Mouse (Mus musculus) liver, embryonic 14.5 days (tissue): ENCODE results near the gene Stk11ip. TPM values are rescaled to one million over a fixed set of nuclear protein-coding genes. Genes with fewer than 3 reads are reported as not detected.
A peak's percentile ranks its signal among the peaks of the same experiment; 100 is the strongest.

Experiments used
- ATAC-seq: fragments of 200-750 bp; cut with Nextera tagmentation; 2 replicates; pipeline ENCODE4 v1.8.0; 2017; ENCODE audit warnings: moderate number of reproducible peaks, mild to moderate bottlenecking, moderate library complexity; ENCODE audit not compliant: insufficient read depth
- DNase-seq, 3 experiments: peaks; one replicate each; pipeline ENCODE4 v3.0.0-alpha.2; 2012 to 2013; ENCODE audit warnings: low read depth in 3 of 3, low spot score in 3 of 3
- H3K27ac ChIP-seq: fragments of 300-500 bp; sonication (generic); 2 replicates; pipeline ENCODE4 v1.5.1; 2014; ENCODE audit warnings: moderate library complexity, mild to moderate bottlenecking, control low read depth, inconsistent platforms
- H3K27me3 ChIP-seq: fragments of 300-500 bp; sonication (generic); 2 replicates; pipeline ENCODE4 v1.6.1; 2014; ENCODE audit warnings: mild to moderate bottlenecking, low read length, moderate library complexity; ENCODE audit not compliant: control insufficient read depth, insufficient read depth
- H3K36me3 ChIP-seq: fragments of 300-500 bp; sonication (generic); replicated peaks from 2 replicates; pipeline ENCODE4 v1.6.1; 2014; ENCODE audit warnings: low read depth; ENCODE audit not compliant: control insufficient read depth, insufficient read depth
- H3K4me1 ChIP-seq, 2 experiments: fragments of 200-500 bp in 1 of 2; fragments of 300-500 bp in 1 of 2; sonication (generic) in 1 of 2; replicated peaks; 2 replicates each; pipeline ENCODE4 v1.6.1; 2012 to 2014; ENCODE audit warnings: antibody characterized with exemption in 1 of 2, inconsistent platforms in 1 of 2, low read length in 1 of 2; ENCODE audit not compliant: control insufficient read depth in 2 of 2, insufficient read depth in 2 of 2
- H3K4me2 ChIP-seq: fragments of 300-500 bp; sonication (generic); 2 replicates; pipeline ENCODE4 v1.6.1; 2014; ENCODE audit warnings: low read depth, mild to moderate bottlenecking, control low read depth, moderate library complexity
- H3K4me3 ChIP-seq, 2 experiments: fragments of 200-500 bp in 1 of 2; fragments of 300-500 bp in 1 of 2; sonication (generic) in 1 of 2; 2 replicates each; pipeline ENCODE4 v1.5.1; 2012 to 2014; ENCODE audit warnings: low read depth in 2 of 2, low read length in 2 of 2, mild to moderate bottlenecking in 2 of 2, control low read depth in 1 of 2, inconsistent platforms in 1 of 2, moderate library complexity in 1 of 2; ENCODE audit not compliant: insufficient read depth in 1 of 2
- H3K9ac ChIP-seq: fragments of 300-500 bp; sonication (generic); replicated peaks from 2 replicates; pipeline ENCODE4 v1.6.1; 2014; ENCODE audit warnings: mild to moderate bottlenecking, control low read depth, moderate library complexity
- H3K9me3 ChIP-seq: fragments of 300-500 bp; sonication (generic); 2 replicates; pipeline ENCODE4 v1.6.1; 2016; ENCODE audit warnings: low read length, mixed read lengths; ENCODE audit not compliant: control insufficient read depth
- CTCF ChIP-seq: IDR thresholded peaks from 2 replicates; pipeline ENCODE4 v1.5.1; 2016; ENCODE audit warnings: antibody characterized with exemption, low read depth, control low read depth
- EP300 ChIP-seq: IDR thresholded peaks from 2 replicates; pipeline ENCODE4 v1.6.1; 2016; ENCODE audit warnings: antibody characterized with exemption, low read depth
- WGBS: fragments of 180-500 bp; shearing (Covaris S2); extraction: QIAGEN DNeasy Blood & Tissue Kit; methylation state at CpG from one replicate; pipeline ENCODE4 v1.1.7; 2014; ENCODE audit not compliant: insufficient replicate concordance; 5-methylcytosine and 5-hydroxymethylcytosine counted together
- polyA plus RNA-seq, 2 experiments: library from polyadenylated mRNA; depleted of rRNA in 1 of 2; stranded (reverse) in 1 of 2; unstranded in 1 of 2; fragments of >200 nt; fragmentation: Nextera tagmentation in 1 of 2; extraction: Ambion mirVana in 1 of 2; gene quantifications; 2 replicates each; pipeline versions ENCODE4 v1.2.1 to v1.2.3; 2012 to 2014

The Stk11ip gene
- polyA plus RNA-seq, 2 experiments, result 3.4 to 5.9 TPM

DNA sequence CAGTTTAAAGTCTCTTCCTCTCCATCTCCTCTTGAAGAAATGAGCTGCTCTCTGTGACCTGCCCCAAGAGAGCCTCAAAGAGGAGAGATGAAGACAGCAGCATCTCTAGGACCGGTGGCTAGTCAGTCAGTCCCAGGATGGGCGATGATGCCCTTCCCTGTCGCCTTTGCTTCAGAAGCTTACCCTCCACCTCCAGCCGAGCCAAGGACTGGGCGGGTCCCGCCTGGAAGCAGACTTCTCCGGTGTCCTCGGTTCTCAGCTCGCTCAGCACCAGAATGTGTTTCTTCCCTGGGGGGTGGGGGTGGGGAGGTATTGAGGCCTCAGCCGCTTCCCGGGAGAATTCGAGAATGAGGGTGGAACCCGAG, 34.3 kb upstream of the Stk11ip start:
- H3K27ac ChIP-seq, result no peak overlapping the region
- no peaks in the 10 kb centered on the region for H3K4me1 ChIP-seq
- H3K9ac ChIP-seq, result no peak overlapping the region
- DNase-seq, result no peak
- H3K4me3 ChIP-seq, result peak overlapping the region; percentile 29 to 45
- WGBS, result 3% methylated on average over 13 of the region's 13 CpGs
- no peaks in the 10 kb centered on the region for H3K36me3 ChIP-seq
- no peak for TF ChIP-seq EP300
- TF ChIP-seq CTCF, result no peak
- ATAC-seq, result no peak
- peak overlapping the region; percentile 52 for H3K4me2 ChIP-seq
- no peaks in the 10 kb centered on the region for H3K9me3 ChIP-seq
- H3K27me3 ChIP-seq, result peaks cover 56% of the 10 kb centered on the region

DNA sequence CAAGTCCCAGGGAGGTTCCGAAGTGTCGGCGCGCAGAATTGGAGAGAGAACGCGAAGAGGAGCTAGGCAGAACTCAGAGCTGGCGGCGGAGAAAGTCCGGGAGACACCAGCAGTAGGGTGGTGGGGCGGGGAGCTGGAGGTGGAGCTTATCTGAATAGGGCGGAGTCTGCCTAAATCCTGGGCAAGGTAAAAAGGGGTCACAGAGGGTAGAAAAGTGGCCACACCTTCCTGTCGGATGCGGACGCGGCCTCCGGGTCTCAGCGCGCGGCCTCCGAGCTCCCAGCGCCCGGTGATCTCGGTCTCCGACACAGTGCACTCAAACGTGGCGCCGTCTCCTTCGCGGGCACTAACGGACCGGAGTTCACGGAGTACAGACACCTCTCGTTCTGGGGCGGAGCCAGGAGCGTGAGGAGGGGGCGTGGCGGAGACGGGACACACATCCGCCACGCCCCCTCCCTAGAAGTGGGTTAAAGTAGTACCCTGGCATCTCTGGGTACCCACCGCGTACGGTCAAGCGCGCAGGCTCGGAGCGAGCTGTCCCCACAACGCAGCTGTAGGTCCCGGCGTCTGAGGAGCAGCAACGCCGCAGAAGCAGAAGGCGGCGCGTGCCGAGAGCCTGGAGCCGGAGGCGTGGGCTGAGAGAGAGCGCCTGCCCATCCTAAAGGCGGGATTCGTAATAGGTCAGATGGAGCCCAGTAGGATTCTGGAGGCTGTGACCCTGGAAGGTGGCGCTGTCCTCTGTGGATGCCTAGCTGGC, 33.7 kb upstream of the Stk11ip start:
- H3K9ac ChIP-seq, result no peak overlapping the region
- TF ChIP-seq EP300, result no peak
- TF ChIP-seq CTCF, result 0 out of 2 replicates have a peak, but pooled peaks have one; percentile 9

DNA sequence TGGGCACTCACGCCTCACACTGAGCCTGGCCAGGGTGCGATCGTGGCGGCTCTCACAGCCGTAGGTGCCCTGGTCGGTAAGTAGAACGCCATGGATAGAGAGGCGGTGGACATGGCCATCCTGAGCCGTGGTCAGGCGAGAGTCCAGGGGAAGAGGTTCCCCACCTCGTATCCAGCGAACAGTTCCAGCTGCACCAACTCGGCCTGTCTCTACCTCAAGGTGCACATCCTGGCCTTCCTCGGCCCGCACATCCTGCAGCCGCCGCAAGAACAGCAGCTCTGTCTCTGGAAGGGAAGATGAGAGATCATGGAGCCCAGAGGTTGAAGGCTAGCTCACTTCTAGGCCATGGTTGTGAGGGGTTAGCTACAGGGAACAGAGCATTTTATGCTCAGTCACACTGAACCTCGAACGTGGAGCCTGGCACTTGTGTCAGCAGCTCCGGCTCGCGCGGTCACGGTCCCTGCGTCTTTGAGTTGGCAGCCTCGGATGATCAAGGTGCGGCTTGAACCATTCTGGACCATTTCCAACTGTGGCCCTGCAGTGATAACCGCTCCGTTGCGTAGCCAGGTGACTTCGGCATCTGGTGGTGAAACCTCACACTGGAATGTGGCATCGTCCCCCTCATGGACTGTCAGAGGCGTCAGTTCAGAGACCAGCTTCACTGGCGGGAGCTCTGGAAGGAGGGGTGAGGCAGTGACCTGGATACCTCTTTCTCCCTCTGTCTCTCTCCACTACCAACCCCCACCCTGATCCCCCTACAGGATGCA, 30.4 kb upstream of the Stk11ip start:
- peaks cover 31% of the 10 kb centered on the region for H3K27me3 ChIP-seq
- H3K9ac ChIP-seq, result no peak overlapping the region
- H3K4me1 ChIP-seq, result no peaks in the 10 kb centered on the region
- H3K4me2 ChIP-seq, result no peak overlapping the region
- no peak overlapping the region for H3K27ac ChIP-seq
- no peak overlapping the region for H3K4me3 ChIP-seq
- ATAC-seq (no peak), DNase-seq (no peak)
- no peaks in the 10 kb centered on the region for H3K9me3 ChIP-seq
- TF ChIP-seq EP300, result no peak
- 72% methylated on average over 34 of the region's 34 CpGs for WGBS
- no peaks in the 10 kb centered on the region for H3K36me3 ChIP-seq

More for the DNA sequence above, 33.7 kb upstream of the Stk11ip start:
- no peak for DNase-seq
- no peaks in the 10 kb centered on the region for H3K4me1 ChIP-seq
- 1% methylated on average over 62 of the region's 62 CpGs for WGBS
- ATAC-seq, result peak; percentile 61
- H3K36me3 ChIP-seq, result no peaks in the 10 kb centered on the region
- H3K27me3 ChIP-seq, result peaks cover 50% of the 10 kb centered on the region
- H3K4me3 ChIP-seq, result peak overlapping the region; percentile 29 to 45
- H3K27ac ChIP-seq, result no peak overlapping the region
- H3K4me2 ChIP-seq, result peak overlapping the region; percentile 52
- H3K9me3 ChIP-seq, result no peaks in the 10 kb centered on the region

DNA sequence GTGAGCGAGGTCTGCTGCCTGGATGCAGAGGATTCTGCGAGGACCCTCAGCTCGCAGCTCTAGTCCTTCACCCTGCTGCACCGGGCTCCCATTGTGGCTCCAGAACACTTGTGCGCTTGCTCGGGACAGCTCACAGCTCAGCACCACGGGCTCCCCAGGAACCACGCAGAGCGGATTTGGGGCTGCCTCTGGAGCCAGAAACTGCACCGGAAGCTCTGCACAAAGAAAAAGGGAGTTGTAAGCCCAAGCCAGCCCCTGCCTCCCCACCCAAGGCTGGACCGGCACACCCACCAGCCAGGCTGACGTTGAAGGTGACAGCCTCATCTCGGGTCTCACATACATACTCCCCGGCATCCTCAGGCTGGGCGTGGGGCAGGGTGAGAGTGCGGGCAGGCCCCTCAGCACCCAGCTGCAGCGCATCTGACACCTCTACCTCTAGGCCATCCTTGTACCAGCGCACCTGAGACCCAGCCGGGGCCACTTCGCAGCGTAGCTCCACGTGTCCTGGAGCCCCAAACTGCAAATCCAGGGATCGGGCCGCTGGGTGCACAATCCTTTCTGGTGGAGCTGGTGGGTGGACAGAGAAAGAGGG, 28.7 kb upstream of the Stk11ip start:
- DNase-seq (no peak), ATAC-seq (no peak)
- Histone ChIP-seq H3K4me3 (no peak overlapping the region), H3K9me3 (no peaks in the 10 kb centered on the region), H3K4me1 (no peaks in the 10 kb centered on the region), H3K36me3 (no peaks in the 10 kb centered on the region), H3K27ac (no peak overlapping the region), H3K4me2 (no peak overlapping the region), H3K27me3 (peaks cover 14% of the 10 kb centered on the region), H3K9ac (no peak overlapping the region)
- WGBS, result 49% methylated on average over 24 of the region's 24 CpGs
- TF ChIP-seq EP300 (no peak), CTCF (no peak)
